Mouse (Mus musculus) Patski (cell line): ENCODE results near the gene Lrp2. TPM values are rescaled to one million over a fixed set of nuclear protein-coding genes. Genes with fewer than 3 reads are reported as not detected.

Source experiments
- ATAC-seq: fragments of 100-300 bp; one replicate; pipeline ENCODE4 v1.8.0; 2021
- CTCF ChIA-PET: fragments of 350-600 bp; sonication (Branson Sonifier 250); formaldehyde crosslinking; loops from one replicate; lab custom pipeline; 2022; ENCODE audit warnings: inconsistent platforms; lab: Charles Lee
- POLR2A ChIA-PET: fragments of 350-600 bp; sonication (Branson Sonifier 250); formaldehyde crosslinking; loops from one replicate; lab custom pipeline; 2022; ENCODE audit warnings: antibody characterized with exemption, inconsistent platforms; lab: Charles Lee
- DNase-seq: peaks from one replicate; pipeline ENCODE4 v3.0.0-alpha.2; 2011; ENCODE audit warnings: low read depth, low spot score
- H3K27me3 ChIP-seq: fragments of 371-371 bp; one replicate; pipeline ENCODE4 v1.5.1; 2021
- CTCF ChIP-seq: fragments of 100-300 bp; IDR thresholded peaks from one replicate; pipeline ENCODE4 v1.5.1; 2021
- in situ Hi-C: fragments of 300-500 bp; cut with MboI; formaldehyde crosslinking; loops from 3 replicates; pipeline ENCODE4 v1.11.1; 2018; ENCODE audit warnings: low pct_unique_long_range_greater_than_20kb, mixed read lengths
- polyA plus RNA-seq: library from polyadenylated mRNA; unstranded; gene quantifications from one replicate; pipeline ENCODE4 v1.2.3, GENCODE M21; 2021

Gene Lrp2
- polyA plus RNA-seq, 1 experiment from 2014 or later = 39.0 TPM

- TF ChIP-seq CTCF = no peak
- no peaks in the 10 kb centered on the region for H3K27me3 ChIP-seq
- ATAC-seq (peak; percentile 35), DNase-seq (no peak)
- POLR2A ChIA-PET = interaction anchor here (0.7 to 1.6 kb wide), 2 partner anchors 15 to 64 kb away, joined by 3 to 4 read pairs; partner anchors contain the start of gene Lrp2
- in situ Hi-C loops = no loop called here
- CTCF ChIA-PET = interaction anchor here (0.8 kb wide), 1 partner anchor 10 kb away, joined by 3 read pairs; no protein-coding TSS in a partner anchor
Observed at GRCm38 (mm10) chr2:69570556-69570955, 15.3 kb downstream of the Lrp2 start.

GRCm38 (mm10) chr2:69566281-69566680, 19.6 kb downstream of the Lrp2 start:
- in situ Hi-C loops = no loop called here
- DNase-seq (no peak), ATAC-seq (no peak)
- no peaks in the 10 kb centered on the region for H3K27me3 ChIP-seq
- TF ChIP-seq CTCF = no peak
- ChIA-PET CTCF (no interaction called here), POLR2A (no interaction called here)

- no peaks in the 10 kb centered on the region for H3K27me3 ChIP-seq
- ATAC-seq (no peak), DNase-seq (no peak)
- CTCF ChIA-PET = no interaction called here
- TF ChIP-seq CTCF = no peak
- POLR2A ChIA-PET = no interaction called here
- in situ Hi-C loops = no loop called here
Observed at GRCm38 (mm10) chr2:69563492-69563891, 22.4 kb downstream of the Lrp2 start.

- in situ Hi-C loops = no loop called here
Observed at GRCm38 (mm10) chr2:69562761-69563160, 23.1 kb downstream of the Lrp2 start.

GRCm38 (mm10) chr2:69560221-69560620, 25.6 kb downstream of the Lrp2 start:
- no peak for ATAC-seq
- ChIA-PET CTCF (no interaction called here), POLR2A (no interaction called here)
- in situ Hi-C loops = no loop called here
- no peak for TF ChIP-seq CTCF
- no peaks in the 10 kb centered on the region for H3K27me3 ChIP-seq
- DNase-seq = no peak

More at GRCm38 (mm10) chr2:69562761-69563160, 23.1 kb downstream of the Lrp2 start:
- H3K27me3 ChIP-seq = no peaks in the 10 kb centered on the region
- ChIA-PET POLR2A (no interaction called here), CTCF (no interaction called here)
- ATAC-seq = no peak
- no peak for DNase-seq
- TF ChIP-seq CTCF = no peak

GRCm38 (mm10) chr2:69559380-69559779, 26.5 kb downstream of the Lrp2 start:
- CTCF ChIA-PET = no interaction called here
- H3K27me3 ChIP-seq = no peaks in the 10 kb centered on the region
- no peak for ATAC-seq
- no peak for TF ChIP-seq CTCF
- no peak for DNase-seq
- in situ Hi-C loops = no loop called here
- POLR2A ChIA-PET = no interaction called here

GRCm38 (mm10) chr2:69556686-69557085, 29.2 kb downstream of the Lrp2 start:
- POLR2A ChIA-PET = interaction anchor here (0.5 to 1.0 kb wide), 2 partner anchors 19 to 32 kb away, joined by 3 to 7 read pairs; no protein-coding TSS in a partner anchor
- ATAC-seq = no peak
- in situ Hi-C loops = no loop called here
- TF ChIP-seq CTCF = no peak
- CTCF ChIA-PET = no interaction called here
- DNase-seq = no peak
- H3K27me3 ChIP-seq = no peaks in the 10 kb centered on the region

- ChIA-PET POLR2A (no interaction called here), CTCF (interaction anchor here (1.0 kb wide), 1 partner anchor 26 kb away, joined by 3 read pairs; no protein-coding TSS in a partner anchor)
- no peaks in the 10 kb centered on the region for H3K27me3 ChIP-seq
- peak; percentile 35 for DNase-seq
- TF ChIP-seq CTCF = no peak
- peak; percentile 62 for ATAC-seq
- in situ Hi-C loops = no loop called here
Observed at GRCm38 (mm10) chr2:69551639-69552038, 34.2 kb downstream of the Lrp2 start.

GRCm38 (mm10) chr2:69546823-69547222, 39.0 kb downstream of the Lrp2 start:
- H3K27me3 ChIP-seq = no peaks in the 10 kb centered on the region
- in situ Hi-C loops = no loop called here
- ChIA-PET CTCF (no interaction called here), POLR2A (no interaction called here)
- peak; percentile 25 for TF ChIP-seq CTCF
- ATAC-seq = no peak
- DNase-seq = no peak

- no peak for ATAC-seq
- no peak for TF ChIP-seq CTCF
- no peak for DNase-seq
- in situ Hi-C loops = no loop called here
- ChIA-PET CTCF (no interaction called here), POLR2A (no interaction called here)
- no peaks in the 10 kb centered on the region for H3K27me3 ChIP-seq
Observed at GRCm38 (mm10) chr2:69536018-69536417, 49.8 kb downstream of the Lrp2 start.

GRCm38 (mm10) chr2:69531528-69532055, 54.3 kb downstream of the Lrp2 start:
- in situ Hi-C loops = no loop called here
- DNase-seq (no peak), ATAC-seq (peak; percentile 47)
- CTCF ChIA-PET = interaction anchor here (1.0 to 1.2 kb wide), 2 partner anchors 11 to 13 kb away, joined by 3 read pairs; no protein-coding TSS in a partner anchor
- no peaks in the 10 kb centered on the region for H3K27me3 ChIP-seq
- no peak for TF ChIP-seq CTCF
- POLR2A ChIA-PET = interaction anchor here (0.6 kb wide), 1 partner anchor 130 kb away, joined by 3 read pairs; no protein-coding TSS in a partner anchor
